Mouse (Mus musculus) small intestine, adult 2 months (tissue): ENCODE data around the gene Fezf2. TPM values are rescaled to one million over a fixed set of nuclear protein-coding genes. Genes with fewer than 3 reads are reported as not detected.

Experiments
- H3K27ac ChIP-seq: fragments of 200-500 bp; 2 replicates; pipeline ENCODE4 v1.5.1; 2012; ENCODE audit warnings: low read depth, low read length, control low read depth, inconsistent platforms; ENCODE audit not compliant: insufficient read depth
- H3K27me3 ChIP-seq: fragments of 200-500 bp; 2 replicates; pipeline ENCODE4 v1.6.1; 2012; ENCODE audit warnings: mild to moderate bottlenecking, moderate library complexity, low read length, inconsistent platforms; ENCODE audit not compliant: control insufficient read depth, insufficient read depth
- H3K36me3 ChIP-seq: fragments of 200-500 bp; 2 replicates; pipeline ENCODE4 v1.6.1; 2012; ENCODE audit warnings: mild to moderate bottlenecking, low read length, control low read depth, inconsistent platforms; ENCODE audit not compliant: control insufficient read depth, insufficient read depth
- H3K4me1 ChIP-seq: fragments of 200-500 bp; 2 replicates; pipeline ENCODE4 v1.6.1; 2012; ENCODE audit warnings: low read length, inconsistent platforms, mixed read lengths; ENCODE audit not compliant: control insufficient read depth, insufficient read depth, insufficient read length
- H3K4me3 ChIP-seq: fragments of 200-500 bp; 2 replicates; pipeline ENCODE4 v1.5.1; 2012; ENCODE audit warnings: low read depth, mild to moderate bottlenecking, control low read depth, inconsistent platforms, low read length, moderate library complexity
- CTCF ChIP-seq: fragments of 200-500 bp; IDR thresholded peaks from 2 replicates; pipeline ENCODE4 v1.5.1; 2012; ENCODE audit warnings: low read depth, mild to moderate bottlenecking, control low read depth, inconsistent platforms, low read length, moderate library complexity, mixed read lengths; ENCODE audit not compliant: insufficient replicate concordance, insufficient read length; ENCODE audit errors: extremely low read depth
- POLR2A ChIP-seq: fragments of 200-500 bp; IDR thresholded peaks from 2 replicates; pipeline ENCODE4 v1.6.1; 2012; ENCODE audit warnings: low read depth, mild to moderate bottlenecking, control low read depth, inconsistent platforms, low read length, moderate library complexity
- WGBS: fragments of 180-500 bp; shearing (Covaris S2); methylation state at CpG from one replicate; pipeline ENCODE4 v1.1.7; 2018; 5-methylcytosine and 5-hydroxymethylcytosine counted together
- polyA plus RNA-seq: library from polyadenylated mRNA; depleted of rRNA; stranded (reverse); fragments of >200 nt; gene quantifications from 2 replicates; pipeline ENCODE4 v1.2.3, GENCODE M21; 2012

Fezf2 gene
- polyA plus RNA-seq, 1 experiment: not detected

- 8% methylated on average over 24 of the region's 24 CpGs for WGBS
- TF ChIP-seq CTCF (no peak), POLR2A (no peak)
- Histone ChIP-seq H3K27ac (no peak overlapping the region), H3K36me3 (no peaks in the 10 kb centered on the region), H3K4me1 (0 out of 2 replicates have a peak, but pooled peaks cover 2% of the 10 kb centered on the region), H3K4me3 (no peak overlapping the region), H3K27me3 (peaks cover 73% of the 10 kb centered on the region)
These were observed 6.1 kb downstream of the Fezf2 start for GRCm38 (mm10) chr14:12341789-12342457.

- Histone ChIP-seq H3K27me3 (peaks cover 67% of the 10 kb centered on the region), H3K4me1 (0 out of 2 replicates have a peak, but pooled peaks cover 2% of the 10 kb centered on the region), H3K36me3 (no peaks in the 10 kb centered on the region), H3K27ac (no peak overlapping the region), H3K4me3 (no peak overlapping the region)
- WGBS: 2% methylated on average over 42 of the region's 42 CpGs
- TF ChIP-seq POLR2A (no peak), CTCF (no peak)
These were observed 6.8 kb downstream of the Fezf2 start for GRCm38 (mm10) chr14:12341075-12341788.

- H3K4me3 ChIP-seq: no peak overlapping the region
- WGBS: 2% methylated on average over 19 of the region's 19 CpGs
These were observed 7.5 kb downstream of the Fezf2 start for GRCm38 (mm10) chr14:12340238-12341074.

GRCm38 (mm10) chr14:12338811-12339565 is 9.0 kb downstream of the Fezf2 start:
- TF ChIP-seq CTCF (no peak), POLR2A (no peak)
- WGBS: 7% methylated on average over 10 of the region's 10 CpGs

More at GRCm38 (mm10) chr14:12340238-12341074, 7.5 kb downstream of the Fezf2 start:
- Histone ChIP-seq H3K27me3 (peaks cover 60% of the 10 kb centered on the region), H3K27ac (no peak overlapping the region), H3K36me3 (no peaks in the 10 kb centered on the region), H3K4me1 (0 out of 2 replicates have a peak, but pooled peaks cover 2% of the 10 kb centered on the region)
- TF ChIP-seq CTCF (no peak), POLR2A (no peak)

GRCm38 (mm10) chr14:12337998-12338809 is 9.8 kb downstream of the Fezf2 start:
- H3K27me3 ChIP-seq: peaks cover 38% of the 10 kb centered on the region
- 10% methylated on average over 16 of the region's 16 CpGs for WGBS
- no peak overlapping the region for H3K27ac ChIP-seq
- H3K4me3 ChIP-seq: no peak overlapping the region
- TF ChIP-seq POLR2A (no peak), CTCF (no peak)
- 0 out of 2 replicates have a peak, but pooled peaks cover 2% of the 10 kb centered on the region for H3K4me1 ChIP-seq
- no peaks in the 10 kb centered on the region for H3K36me3 ChIP-seq

More at GRCm38 (mm10) chr14:12338811-12339565, 9.0 kb downstream of the Fezf2 start:
- H3K27me3 ChIP-seq: peaks cover 46% of the 10 kb centered on the region
- no peaks in the 10 kb centered on the region for H3K36me3 ChIP-seq
- H3K4me1 ChIP-seq: 0 out of 2 replicates have a peak, but pooled peaks cover 2% of the 10 kb centered on the region
- no peak overlapping the region for H3K4me3 ChIP-seq
- no peak overlapping the region for H3K27ac ChIP-seq
